Mouse (Mus musculus): ENCODE results near the gene Ccn1. TPM values are rescaled to one million over a fixed set of nuclear protein-coding genes. Genes with fewer than 3 reads are reported as not detected.

Gene Ccn1
- polyA plus RNA-seq, 1 experiment from 2014 or later, result 43.9 TPM

DNA sequence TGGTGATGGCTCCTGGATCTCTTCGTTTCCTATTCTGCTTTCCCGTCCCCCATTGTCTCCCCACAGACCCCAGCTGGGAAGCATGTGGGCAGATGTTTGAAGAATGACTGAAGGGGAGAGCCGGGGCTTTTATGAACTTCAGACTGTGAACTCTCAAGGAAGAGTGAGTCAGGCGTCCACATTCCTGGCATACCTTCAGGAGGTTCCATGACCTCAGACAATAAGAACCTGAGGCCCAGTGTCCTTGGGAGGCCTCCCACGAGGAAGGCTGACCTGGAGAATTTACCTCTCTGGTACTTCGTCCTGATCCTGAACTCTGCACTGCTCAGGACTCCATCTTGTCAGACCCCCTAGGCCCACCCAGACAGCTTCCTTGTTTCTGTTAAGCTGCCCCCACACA, 16.9 kb downstream of the Ccn1 start:
- Histone ChIP-seq H3K27me3 (peaks cover 3% of the 10 kb centered on the region; the same call in 1 of the 2 replicates), H3K36me3 (replicated peaks) (no peaks in the 10 kb centered on the region), H3K27ac (no peak overlapping the region), H3K4me3 (replicated peaks) (no peak overlapping the region), H3K9me3 (no peaks in the 10 kb centered on the region), H3K9ac (no peak overlapping the region), H3K4me2 (no peak overlapping the region), H3K4me1 (peaks cover 13% of the 10 kb centered on the region; the same call in 1 of the 2 replicates)
- no peak for ATAC-seq (ENCODE audit: low FRiP score)
- WGBS, result 20% methylated on average over 6 of the region's 6 CpGs

DNA sequence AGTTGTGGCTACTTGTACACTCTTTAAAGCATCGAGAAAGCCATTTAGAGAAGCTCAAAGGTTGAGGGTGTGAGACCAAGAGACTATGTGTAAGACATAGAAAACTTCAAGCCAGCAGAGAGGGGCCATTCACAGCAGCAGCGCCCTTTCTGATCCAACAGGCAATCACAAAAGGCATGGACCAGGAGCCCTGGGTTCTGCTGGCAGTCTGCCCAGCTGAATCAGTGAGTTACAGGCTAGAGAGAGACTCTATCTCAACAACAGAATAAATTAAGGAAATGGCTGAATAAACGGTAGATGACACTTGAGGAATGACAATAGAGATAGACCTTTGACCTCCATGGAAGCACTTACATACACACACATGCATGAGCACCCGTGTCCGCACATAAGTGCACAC, 21.1 kb downstream of the Ccn1 start:
- ATAC-seq (ENCODE audit: low FRiP score), result peak; percentile 68; the same call in 1 of the 2 replicates
- Histone ChIP-seq H3K27ac (no peak overlapping the region), H3K9ac (no peak overlapping the region)

DNA sequence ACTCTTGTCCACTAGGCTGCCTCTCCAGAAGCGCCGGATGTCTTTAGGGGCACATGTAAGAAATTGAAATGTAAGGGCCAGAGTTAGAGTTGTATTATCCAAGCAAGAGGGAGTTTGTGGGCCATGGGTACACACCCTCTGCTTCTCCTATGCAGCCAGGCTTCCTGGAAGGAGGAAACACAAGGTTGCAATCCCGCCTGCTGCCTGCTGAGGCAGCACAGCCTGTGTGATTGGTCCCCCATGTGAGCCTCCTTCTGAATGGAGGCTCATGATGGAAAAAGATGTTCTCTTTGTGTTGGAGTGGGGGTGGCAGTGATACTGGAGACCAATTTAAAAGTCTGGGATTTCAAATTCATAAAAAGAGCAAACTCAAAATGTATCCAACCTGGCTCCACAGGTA, 22.0 kb downstream of the Ccn1 start:
- 61% methylated on average over 3 of the region's 3 CpGs for WGBS
- Histone ChIP-seq H3K4me3 (replicated peaks) (no peak overlapping the region), H3K4me2 (no peak overlapping the region), H3K9me3 (no peaks in the 10 kb centered on the region), H3K27me3 (no peaks in the 10 kb centered on the region), H3K36me3 (replicated peaks) (no peaks in the 10 kb centered on the region), H3K4me1 (peaks cover 12% of the 10 kb centered on the region; the same call in 1 of the 2 replicates), H3K27ac (no peak overlapping the region), H3K9ac (no peak overlapping the region)
- ATAC-seq (ENCODE audit: low FRiP score), result peak; percentile 12; the same call in 1 of the 2 replicates

More for the DNA sequence above, 21.1 kb downstream of the Ccn1 start:
- H3K27me3 ChIP-seq, result no peaks in the 10 kb centered on the region
- WGBS, result 61% methylated on average over 5 of the region's 5 CpGs
- H3K9me3 ChIP-seq, result no peaks in the 10 kb centered on the region
- H3K36me3 ChIP-seq (replicated peaks), result no peaks in the 10 kb centered on the region
- H3K4me2 ChIP-seq, result no peak overlapping the region
- no peak overlapping the region for H3K4me3 ChIP-seq (replicated peaks)
- peaks cover 16% of the 10 kb centered on the region; the same call in 1 of the 2 replicates for H3K4me1 ChIP-seq

DNA sequence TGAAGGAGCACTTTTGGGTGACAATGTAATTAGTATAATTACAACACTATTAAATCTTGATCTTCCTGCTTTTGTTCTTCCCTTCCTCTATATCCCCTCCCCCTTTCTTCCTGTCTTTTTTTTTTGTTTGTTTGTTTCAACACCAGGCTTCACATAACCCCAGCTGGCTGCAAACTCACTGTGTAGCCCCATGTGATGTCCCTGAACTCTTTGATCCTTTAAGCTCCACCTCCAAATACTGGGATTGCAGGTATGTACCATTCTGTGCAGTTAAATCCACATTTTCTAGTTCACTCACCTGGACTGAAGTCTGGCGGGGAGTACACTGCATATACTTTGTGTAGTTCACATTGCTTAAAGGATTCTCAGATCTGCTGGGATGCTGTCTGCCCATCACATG, 23.7 kb downstream of the Ccn1 start:
- Histone ChIP-seq H3K27ac (no peak overlapping the region), H3K4me3 (replicated peaks) (no peak overlapping the region), H3K27me3 (no peaks in the 10 kb centered on the region), H3K4me1 (peaks cover 10% of the 10 kb centered on the region; the same call in 1 of the 2 replicates), H3K9me3 (no peaks in the 10 kb centered on the region), H3K9ac (no peak overlapping the region), H3K36me3 (replicated peaks) (no peaks in the 10 kb centered on the region), H3K4me2 (no peak overlapping the region)
- WGBS, result 89% methylated on average over 1 of the region's 1 CpGs
- ATAC-seq (ENCODE audit: low FRiP score), result no peak

GRCm38 (mm10) chr3:145625546-145625945, 24.2 kb downstream of the Ccn1 start:
- H3K9me3 ChIP-seq, result no peaks in the 10 kb centered on the region
- H3K27me3 ChIP-seq, result no peaks in the 10 kb centered on the region
- no peaks in the 10 kb centered on the region for H3K36me3 ChIP-seq (replicated peaks)
- H3K4me3 ChIP-seq (replicated peaks), result no peak overlapping the region
- H3K27ac ChIP-seq, result no peak overlapping the region
- WGBS, result 88% methylated on average over 9 of the region's 9 CpGs
- peaks cover 10% of the 10 kb centered on the region; the same call in 1 of the 2 replicates for H3K4me1 ChIP-seq
- no peak for ATAC-seq (ENCODE audit: low FRiP score)
- no peak overlapping the region for H3K4me2 ChIP-seq
- H3K9ac ChIP-seq, result no peak overlapping the region

- Histone ChIP-seq H3K4me2 (no peak overlapping the region), H3K27me3 (no peaks in the 10 kb centered on the region), H3K27ac (no peak overlapping the region), H3K9me3 (no peaks in the 10 kb centered on the region), H3K4me3 (replicated peaks) (no peak overlapping the region), H3K9ac (no peak overlapping the region), H3K36me3 (replicated peaks) (no peaks in the 10 kb centered on the region), H3K4me1 (peaks cover 10% of the 10 kb centered on the region; the same call in 1 of the 2 replicates)
- 86% methylated on average over 4 of the region's 4 CpGs for WGBS
- ATAC-seq (ENCODE audit: low FRiP score), result no peak
These were observed 25.0 kb downstream of the Ccn1 start for GRCm38 (mm10) chr3:145624786-145625185.

DNA sequence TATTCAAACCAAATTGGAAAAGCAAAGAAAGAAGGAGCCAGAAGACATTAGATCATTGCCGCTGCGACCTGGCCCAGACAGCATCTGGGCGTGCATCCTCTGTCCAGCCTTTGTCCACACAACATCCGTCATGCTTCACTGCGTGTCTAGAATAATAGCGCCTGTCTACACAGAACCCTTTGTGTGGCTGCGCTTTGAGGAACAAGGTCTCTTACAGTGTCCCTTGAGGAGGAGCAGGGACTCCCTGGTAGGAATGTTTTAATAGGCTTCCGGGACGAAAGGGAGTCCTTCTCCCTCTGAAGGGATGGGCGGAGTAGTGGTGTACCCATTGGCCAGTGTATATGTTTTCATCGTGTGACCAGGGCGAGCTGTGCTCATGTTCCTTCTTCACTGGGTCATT, 26.7 kb downstream of the Ccn1 start:
- no peak for ATAC-seq (ENCODE audit: low FRiP score)
- no peak overlapping the region for H3K9ac ChIP-seq
- 80% methylated on average over 12 of the region's 12 CpGs for WGBS
- H3K4me2 ChIP-seq, result no peak overlapping the region
- H3K4me3 ChIP-seq (replicated peaks), result no peak overlapping the region
- no peaks in the 10 kb centered on the region for H3K36me3 ChIP-seq (replicated peaks)
- no peaks in the 10 kb centered on the region for H3K9me3 ChIP-seq
- H3K4me1 ChIP-seq, result 0 out of 2 replicates have a peak, but pooled peaks cover 4% of the 10 kb centered on the region
- no peaks in the 10 kb centered on the region for H3K27me3 ChIP-seq
- H3K27ac ChIP-seq, result no peak overlapping the region

- Histone ChIP-seq H3K27me3 (no peaks in the 10 kb centered on the region), H3K4me3 (replicated peaks) (no peak overlapping the region), H3K27ac (no peak overlapping the region), H3K4me1 (no peaks in the 10 kb centered on the region), H3K9me3 (no peaks in the 10 kb centered on the region), H3K9ac (no peak overlapping the region), H3K36me3 (replicated peaks) (no peaks in the 10 kb centered on the region), H3K4me2 (no peak overlapping the region)
- WGBS, result 93% methylated on average over 4 of the region's 4 CpGs
- ATAC-seq (ENCODE audit: low FRiP score), result no peak
These were observed 28.6 kb downstream of the Ccn1 start for GRCm38 (mm10) chr3:145621209-145621608.

DNA sequence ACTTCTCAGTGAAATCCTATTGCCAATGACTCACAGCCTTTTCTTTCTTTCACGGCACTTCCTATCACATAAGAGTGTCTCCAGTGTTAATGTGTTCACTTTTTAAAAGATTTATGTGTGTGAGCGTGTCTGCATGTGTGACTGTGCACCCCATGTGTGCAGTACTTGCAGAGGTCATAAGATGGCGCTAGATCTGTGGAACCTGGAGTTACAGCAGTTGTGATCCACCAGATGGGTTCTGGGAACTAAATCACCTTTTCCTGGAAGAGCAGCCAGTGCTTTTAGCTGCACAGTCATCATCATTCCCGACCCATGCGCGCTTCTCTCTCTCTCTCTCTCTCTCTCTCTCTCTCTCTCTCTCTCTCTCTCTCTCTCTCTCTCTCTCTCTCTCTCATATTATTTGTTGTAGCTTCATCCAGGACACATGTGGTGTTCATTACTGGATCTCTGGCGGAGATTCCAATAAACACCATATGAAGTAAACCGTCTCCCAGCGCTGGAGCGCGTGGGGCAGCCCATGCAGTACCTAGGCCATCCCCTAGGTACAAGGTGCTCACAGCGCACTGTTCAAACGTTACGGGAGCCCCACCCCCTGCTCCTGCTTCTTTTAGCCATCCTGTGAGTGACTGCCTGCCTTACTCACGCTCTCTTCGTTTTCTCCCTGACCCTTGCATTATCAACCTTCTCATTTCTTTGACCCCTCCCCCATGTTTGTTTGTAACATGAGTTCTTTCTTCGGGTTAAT, 30.0 kb downstream of the Ccn1 start:
- Histone ChIP-seq H3K4me2 (no peak overlapping the region), H3K9ac (no peak overlapping the region), H3K9me3 (no peaks in the 10 kb centered on the region), H3K4me1 (peaks cover 7% of the 10 kb centered on the region), H3K27me3 (no peaks in the 10 kb centered on the region), H3K36me3 (replicated peaks) (no peaks in the 10 kb centered on the region), H3K4me3 (replicated peaks) (no peak overlapping the region), H3K27ac (no peak overlapping the region)
- ATAC-seq (ENCODE audit: low FRiP score), result no peak
- 90% methylated on average over 17 of the region's 17 CpGs for WGBS

DNA sequence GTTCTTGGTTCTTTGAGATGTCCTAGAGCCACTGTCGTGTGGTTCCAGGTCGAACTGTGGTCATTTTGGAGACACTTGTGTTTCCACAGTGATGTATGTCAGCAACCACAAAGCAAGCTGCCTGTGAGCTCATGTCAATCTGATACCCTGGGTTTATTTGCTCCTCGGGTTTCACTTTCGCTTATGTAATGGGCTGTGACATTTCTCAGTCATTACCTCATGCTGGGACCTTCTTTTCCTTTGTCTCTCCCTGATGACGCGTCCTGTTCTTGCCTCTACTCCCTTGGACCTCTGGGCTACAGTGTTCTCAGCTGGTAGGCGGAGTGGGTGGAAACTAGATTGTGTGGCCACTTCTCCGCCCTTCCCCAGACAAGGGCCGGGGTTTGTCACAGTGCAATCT, 31.5 kb downstream of the Ccn1 start:
- peaks cover 3% of the 10 kb centered on the region; the same call in 1 of the 2 replicates for H3K27me3 ChIP-seq
- H3K4me2 ChIP-seq, result no peak overlapping the region
- H3K36me3 ChIP-seq (replicated peaks), result no peaks in the 10 kb centered on the region
- no peak overlapping the region for H3K4me3 ChIP-seq (replicated peaks)
- H3K4me1 ChIP-seq, result peaks cover 14% of the 10 kb centered on the region
- WGBS, result 78% methylated on average over 9 of the region's 9 CpGs
- ATAC-seq (ENCODE audit: low FRiP score), result no peak
- H3K9me3 ChIP-seq, result no peaks in the 10 kb centered on the region
- no peak overlapping the region for H3K27ac ChIP-seq
- H3K9ac ChIP-seq, result no peak overlapping the region

- no peak overlapping the region for H3K4me3 ChIP-seq (replicated peaks)
- H3K4me2 ChIP-seq, result peak overlapping the region; percentile 25
- H3K9me3 ChIP-seq, result no peaks in the 10 kb centered on the region
- peak; percentile 54 for ATAC-seq (ENCODE audit: low FRiP score)
- no peak overlapping the region for H3K27ac ChIP-seq
- no peaks in the 10 kb centered on the region for H3K36me3 ChIP-seq (replicated peaks)
- H3K9ac ChIP-seq, result no peak overlapping the region
- peaks cover 14% of the 10 kb centered on the region for H3K4me1 ChIP-seq
- H3K27me3 ChIP-seq, result peaks cover 3% of the 10 kb centered on the region; the same call in 1 of the 2 replicates
- 19% methylated on average over 17 of the region's 17 CpGs for WGBS
These were observed 35.2 kb downstream of the Ccn1 start for GRCm38 (mm10) chr3:145614362-145615115.

- Histone ChIP-seq H3K9me3 (no peaks in the 10 kb centered on the region), H3K36me3 (replicated peaks) (no peaks in the 10 kb centered on the region), H3K4me2 (no peak overlapping the region), H3K4me3 (replicated peaks) (no peak overlapping the region), H3K27ac (no peak overlapping the region), H3K27me3 (peaks cover 3% of the 10 kb centered on the region; the same call in 1 of the 2 replicates), H3K9ac (no peak overlapping the region), H3K4me1 (peaks cover 14% of the 10 kb centered on the region)
- 90% methylated on average over 4 of the region's 4 CpGs for WGBS
- ATAC-seq (ENCODE audit: low FRiP score), result no peak
These were observed 36.5 kb downstream of the Ccn1 start for GRCm38 (mm10) chr3:145613234-145613633.
